Mouse (Mus musculus): ENCODE measurements around the gene Srp9. TPM values are rescaled to one million over a fixed set of nuclear protein-coding genes. Genes with fewer than 3 reads are reported as not detected.

Gene Srp9
- 134 and 142 TPM in 2 replicates for polyA plus RNA-seq (2014; fragmentation: Nextera tagmentation; extraction: Ambion mirVana)

- ATAC-seq (replicated peaks; ENCODE audit: low FRiP score, low TSS enrichment, low read depth) = peak; percentile 98
- under 1% methylated on average over 32 of the region's 37 CpGs for WGBS
Measured at GRCm38 (mm10) chr1:182124506-182124905, at the start of gene Srp9. Srp9 (plus strand) TSS chr1:182124737.

GRCm38 (mm10) chr1:182081744-182082419 is 42.7 kb upstream of the Srp9 start:
- Histone ChIP-seq H3K27me3 (replicated peaks; ENCODE audit: control insufficient read depth, insufficient read depth, low read length) (no peaks in the 10 kb centered on the region), H3K9ac (ENCODE audit: low read length) (no peak overlapping the region), H3K36me3 (ENCODE audit: control insufficient read depth, insufficient read depth, low read length) (no peaks in the 10 kb centered on the region), H3K4me3 (ENCODE audit: low read depth, low read length) (no peak overlapping the region), H3K4me1 (replicated peaks; ENCODE audit: control insufficient read depth, insufficient read depth, low read length) (peaks cover 8% of the 10 kb centered on the region), H3K4me2 (ENCODE audit: low read length) (peak overlapping the region; percentile 30), H3K9me3 (ENCODE audit: control insufficient read depth, low read length) (peaks cover 5% of the 10 kb centered on the region; the same call in 1 of the 2 replicates), H3K27ac (ENCODE audit: low read depth) (peak overlapping the region; percentile 70)
- DNase-seq (ENCODE audit: low spot score) (peak; percentile 69), ATAC-seq (replicated peaks; ENCODE audit: low FRiP score, low TSS enrichment, low read depth) (peak; percentile 87)
- 13% methylated on average over 16 of the region's 16 CpGs for WGBS

More at GRCm38 (mm10) chr1:182124506-182124905, at the start of gene Srp9:
- peaks cover 5% of the 10 kb centered on the region for H3K4me1 ChIP-seq (replicated peaks; ENCODE audit: control insufficient read depth, insufficient read depth, low read length)
- no peaks in the 10 kb centered on the region for H3K27me3 ChIP-seq (replicated peaks; ENCODE audit: control insufficient read depth, insufficient read depth, low read length)
- H3K9ac ChIP-seq (ENCODE audit: low read length) = peak within 1 kb of the TSS; percentile 79
- peak within 1 kb of the TSS; percentile 76 for H3K27ac ChIP-seq (ENCODE audit: low read depth)
- H3K4me3 ChIP-seq (ENCODE audit: low read depth, low read length) = peak within 1 kb of the TSS; percentile 73
- DNase-seq (ENCODE audit: low spot score) = peak; percentile 96
- H3K36me3 ChIP-seq (ENCODE audit: control insufficient read depth, insufficient read depth, low read length) = peaks cover 12% of the 10 kb centered on the region; the same call in 1 of the 2 replicates
- peak within 1 kb of the TSS; percentile 65 for H3K4me2 ChIP-seq (ENCODE audit: low read length)
- no peaks in the 10 kb centered on the region for H3K9me3 ChIP-seq (ENCODE audit: control insufficient read depth, low read length)

GRCm38 (mm10) chr1:182083459-182083858 is 41.1 kb upstream of the Srp9 start:
- no peaks in the 10 kb centered on the region for H3K9me3 ChIP-seq (ENCODE audit: control insufficient read depth, low read length)
- 82% methylated on average over 4 of the region's 4 CpGs for WGBS
- H3K9ac ChIP-seq (ENCODE audit: low read length) = no peak overlapping the region
- H3K4me2 ChIP-seq (ENCODE audit: low read length) = no peak overlapping the region
- DNase-seq (ENCODE audit: low spot score) = no peak
- no peak for ATAC-seq (replicated peaks; ENCODE audit: low FRiP score, low TSS enrichment, low read depth)
- H3K27ac ChIP-seq (ENCODE audit: low read depth) = no peak overlapping the region
- H3K36me3 ChIP-seq (ENCODE audit: control insufficient read depth, insufficient read depth, low read length) = no peaks in the 10 kb centered on the region
- no peaks in the 10 kb centered on the region for H3K27me3 ChIP-seq (replicated peaks; ENCODE audit: control insufficient read depth, insufficient read depth, low read length)
- peaks cover 13% of the 10 kb centered on the region for H3K4me1 ChIP-seq (replicated peaks; ENCODE audit: control insufficient read depth, insufficient read depth, low read length)
- no peak overlapping the region for H3K4me3 ChIP-seq (ENCODE audit: low read depth, low read length)

- DNase-seq (ENCODE audit: low spot score) (no peak), ATAC-seq (replicated peaks; ENCODE audit: low FRiP score, low TSS enrichment, low read depth) (no peak)
- no peak overlapping the region for H3K4me3 ChIP-seq (ENCODE audit: low read depth, low read length)
- peaks cover 43% of the 10 kb centered on the region for H3K4me1 ChIP-seq (replicated peaks; ENCODE audit: control insufficient read depth, insufficient read depth, low read length)
- H3K9me3 ChIP-seq (ENCODE audit: control insufficient read depth, low read length) = no peaks in the 10 kb centered on the region
- no peak overlapping the region for H3K4me2 ChIP-seq (ENCODE audit: low read length)
- WGBS = 37% methylated on average over 7 of the region's 7 CpGs
- no peak overlapping the region for H3K9ac ChIP-seq (ENCODE audit: low read length)
- no peaks in the 10 kb centered on the region for H3K36me3 ChIP-seq (ENCODE audit: control insufficient read depth, insufficient read depth, low read length)
- H3K27me3 ChIP-seq (replicated peaks; ENCODE audit: control insufficient read depth, insufficient read depth, low read length) = no peaks in the 10 kb centered on the region
- H3K27ac ChIP-seq (ENCODE audit: low read depth) = no peak overlapping the region
Measured at GRCm38 (mm10) chr1:182086759-182087158, 37.8 kb upstream of the Srp9 start.

- Histone ChIP-seq H3K4me2 (ENCODE audit: low read length) (no peak overlapping the region), H3K4me1 (replicated peaks; ENCODE audit: control insufficient read depth, insufficient read depth, low read length) (peaks cover 42% of the 10 kb centered on the region), H3K36me3 (ENCODE audit: control insufficient read depth, insufficient read depth, low read length) (no peaks in the 10 kb centered on the region), H3K4me3 (ENCODE audit: low read depth, low read length) (no peak overlapping the region), H3K9ac (ENCODE audit: low read length) (no peak overlapping the region), H3K27ac (ENCODE audit: low read depth) (no peak overlapping the region), H3K9me3 (ENCODE audit: control insufficient read depth, low read length) (no peaks in the 10 kb centered on the region), H3K27me3 (replicated peaks; ENCODE audit: control insufficient read depth, insufficient read depth, low read length) (no peaks in the 10 kb centered on the region)
- WGBS = 86% methylated on average over 3 of the region's 3 CpGs
- ATAC-seq (replicated peaks; ENCODE audit: low FRiP score, low TSS enrichment, low read depth) (no peak), DNase-seq (ENCODE audit: low spot score) (no peak)
Measured at GRCm38 (mm10) chr1:182087351-182087750, 37.2 kb upstream of the Srp9 start.

- no peak for DNase-seq (ENCODE audit: low spot score)
- Histone ChIP-seq H3K4me2 (ENCODE audit: low read length) (no peak overlapping the region), H3K4me1 (replicated peaks; ENCODE audit: control insufficient read depth, insufficient read depth, low read length) (peaks cover 42% of the 10 kb centered on the region), H3K27me3 (replicated peaks; ENCODE audit: control insufficient read depth, insufficient read depth, low read length) (no peaks in the 10 kb centered on the region), H3K36me3 (ENCODE audit: control insufficient read depth, insufficient read depth, low read length) (no peaks in the 10 kb centered on the region), H3K4me3 (ENCODE audit: low read depth, low read length) (no peak overlapping the region), H3K9ac (ENCODE audit: low read length) (no peak overlapping the region), H3K27ac (ENCODE audit: low read depth) (peak overlapping the region; percentile 72; the same call in 1 of the 2 replicates), H3K9me3 (ENCODE audit: control insufficient read depth, low read length) (no peaks in the 10 kb centered on the region)
- 82% methylated on average over 14 of the region's 14 CpGs for WGBS
- no peak for ATAC-seq (replicated peaks; ENCODE audit: low FRiP score, low TSS enrichment, low read depth)
Measured at GRCm38 (mm10) chr1:182087753-182088633, 36.5 kb upstream of the Srp9 start.

GRCm38 (mm10) chr1:182088844-182089418 is 35.6 kb upstream of the Srp9 start:
- Histone ChIP-seq H3K9ac (ENCODE audit: low read length) (no peak overlapping the region), H3K36me3 (ENCODE audit: control insufficient read depth, insufficient read depth, low read length) (no peaks in the 10 kb centered on the region), H3K27ac (ENCODE audit: low read depth) (peak overlapping the region; percentile 72), H3K27me3 (replicated peaks; ENCODE audit: control insufficient read depth, insufficient read depth, low read length) (no peaks in the 10 kb centered on the region), H3K4me1 (replicated peaks; ENCODE audit: control insufficient read depth, insufficient read depth, low read length) (peaks cover 42% of the 10 kb centered on the region), H3K9me3 (ENCODE audit: control insufficient read depth, low read length) (no peaks in the 10 kb centered on the region), H3K4me3 (ENCODE audit: low read depth, low read length) (no peak overlapping the region), H3K4me2 (ENCODE audit: low read length) (no peak overlapping the region)
- WGBS = 39% methylated on average over 14 of the region's 14 CpGs
- DNase-seq (ENCODE audit: low spot score) (no peak), ATAC-seq (replicated peaks; ENCODE audit: low FRiP score, low TSS enrichment, low read depth) (no peak; the same call in 1 of the 2 replicates)

- DNase-seq (ENCODE audit: low spot score) (peak; percentile 64), ATAC-seq (replicated peaks; ENCODE audit: low FRiP score, low TSS enrichment, low read depth) (no peak)
- H3K9me3 ChIP-seq (ENCODE audit: control insufficient read depth, low read length) = no peaks in the 10 kb centered on the region
- WGBS = 23% methylated on average over 15 of the region's 15 CpGs
- peak overlapping the region; percentile 15; the same call in 1 of the 2 replicates for H3K4me2 ChIP-seq (ENCODE audit: low read length)
- H3K4me1 ChIP-seq (replicated peaks; ENCODE audit: control insufficient read depth, insufficient read depth, low read length) = peaks cover 43% of the 10 kb centered on the region
- no peaks in the 10 kb centered on the region for H3K27me3 ChIP-seq (replicated peaks; ENCODE audit: control insufficient read depth, insufficient read depth, low read length)
- no peak overlapping the region for H3K4me3 ChIP-seq (ENCODE audit: low read depth, low read length)
- no peaks in the 10 kb centered on the region for H3K36me3 ChIP-seq (ENCODE audit: control insufficient read depth, insufficient read depth, low read length)
- H3K27ac ChIP-seq (ENCODE audit: low read depth) = peak overlapping the region; percentile 72
- 0 out of 2 replicates have a peak overlapping the region, but pooled peaks have one; percentile 1 for H3K9ac ChIP-seq (ENCODE audit: low read length)
Measured at GRCm38 (mm10) chr1:182089600-182090297, 34.8 kb upstream of the Srp9 start.

All from intestine, embryonic 14.5 days (tissue).